Mouse (Mus musculus) liver, adult 2 months (tissue): ENCODE results near the gene Med29. TPM values are rescaled to one million over a fixed set of nuclear protein-coding genes. Genes with fewer than 3 reads are reported as not detected.

Experiments
- DNase-seq: peaks from one replicate; pipeline ENCODE4 v3.0.0-alpha.2; 2011; ENCODE audit warnings: low read depth, low spot score; ENCODE audit errors: extremely low read depth
- H3K27ac ChIP-seq: fragments of 200-500 bp; replicated peaks from 2 replicates; pipeline ENCODE4 v1.5.1; 2012; ENCODE audit warnings: low read depth, mild to moderate bottlenecking, control low read depth, inconsistent platforms, low read length; ENCODE audit not compliant: insufficient read depth
- H3K27me3 ChIP-seq: fragments of 200-500 bp; 2 replicates; pipeline ENCODE4 v1.6.1; 2012; ENCODE audit warnings: mild to moderate bottlenecking, moderate library complexity, low read length, inconsistent platforms; ENCODE audit not compliant: control insufficient read depth, insufficient read depth
- H3K36me3 ChIP-seq: fragments of 200-500 bp; 2 replicates; pipeline ENCODE4 v1.6.1; 2012; ENCODE audit warnings: low read length, inconsistent platforms; ENCODE audit not compliant: control insufficient read depth, insufficient read depth
- H3K4me1 ChIP-seq: fragments of 200-500 bp; 2 replicates; pipeline ENCODE4 v1.6.1; 2011; ENCODE audit warnings: low read length; ENCODE audit not compliant: control insufficient read depth, insufficient read depth
- H3K4me3 ChIP-seq: fragments of 200-500 bp; 2 replicates; pipeline ENCODE4 v1.5.1; 2011; ENCODE audit warnings: low read depth, mild to moderate bottlenecking, control low read depth, low read length, moderate library complexity; ENCODE audit not compliant: insufficient read depth
- H3K79me2 ChIP-seq: fragments of 200-500 bp; 2 replicates; pipeline ENCODE4 v1.6.1; 2012; ENCODE audit warnings: inconsistent platforms, mild to moderate bottlenecking, low read length, moderate library complexity; ENCODE audit not compliant: control insufficient read depth, insufficient read depth
- H3K9ac ChIP-seq: fragments of 200-500 bp; 2 replicates; pipeline ENCODE4 v1.6.1; 2012; ENCODE audit warnings: low read depth, mild to moderate bottlenecking, control low read depth, inconsistent platforms, low read length
- CTCF ChIP-seq: fragments of 200-500 bp; IDR thresholded peaks from 2 replicates; pipeline ENCODE4 v1.5.1; 2011; ENCODE audit warnings: low read depth, low read length, control low read depth
- POLR2A ChIP-seq: fragments of 200-500 bp; IDR thresholded peaks from 2 replicates; pipeline ENCODE4 v1.6.1; 2011; ENCODE audit warnings: low read length, control low read depth; ENCODE audit not compliant: insufficient read depth; ENCODE audit errors: extremely low read depth
- WGBS: fragments of 180-500 bp; shearing (Covaris S2); methylation state at CpG from one replicate; pipeline ENCODE4 v1.1.7; 2018; 5-methylcytosine and 5-hydroxymethylcytosine counted together
- polyA plus RNA-seq: library from polyadenylated mRNA; depleted of rRNA; stranded (reverse); fragments of >200 nt; gene quantifications from 2 replicates; pipeline ENCODE4 v1.2.3, GENCODE M21; 2012
- total RNA-seq: library from RNA; depleted of rRNA; stranded (reverse); fragments of >200 nt; gene quantifications from 2 replicates; pipeline ENCODE4 v1.2.3, GENCODE M21; 2014

Gene Med29
- total and polyA plus RNA-seq, 2 experiments: 13.4 to 49.2 TPM

DNA sequence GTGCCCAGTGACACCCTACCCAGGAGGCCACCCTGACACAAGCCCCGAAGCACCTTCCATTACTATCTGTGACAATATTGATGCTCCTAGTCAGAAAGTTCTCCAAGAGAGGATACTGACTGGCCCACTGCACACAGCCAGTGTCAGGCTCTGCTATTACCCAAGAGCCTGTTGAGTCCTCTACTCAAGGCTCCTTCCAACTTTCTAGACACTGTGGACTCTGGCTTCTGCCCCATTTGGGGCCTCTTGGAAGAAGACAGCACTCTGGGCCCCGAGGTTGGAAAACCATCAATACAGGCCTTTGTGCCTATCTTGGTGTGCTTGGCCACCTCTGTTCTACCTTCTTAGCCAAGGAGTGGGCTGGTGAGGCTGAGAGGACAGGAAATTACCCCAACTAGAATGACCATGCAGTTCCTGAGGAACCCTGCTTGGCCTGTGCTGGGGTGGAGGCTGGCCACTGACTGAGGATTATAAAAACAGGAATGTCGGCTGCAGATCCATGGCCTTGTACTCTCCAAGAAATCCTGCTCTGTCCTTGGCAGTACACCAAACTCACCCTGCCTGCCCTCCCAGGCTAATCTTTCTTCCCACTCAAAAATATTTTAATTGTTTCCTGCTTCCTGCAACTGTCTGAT, 18.4 kb upstream of the Med29 start:
- peak; percentile 42 for DNase-seq
- peak overlapping the region; percentile 44 for H3K27ac ChIP-seq
- H3K27me3 ChIP-seq: no peaks in the 10 kb centered on the region
- TF ChIP-seq CTCF (no peak), POLR2A (no peak)
- 65% methylated on average over 3 of the region's 3 CpGs for WGBS
- peaks cover 24% of the 10 kb centered on the region for H3K36me3 ChIP-seq
- no peaks in the 10 kb centered on the region for H3K79me2 ChIP-seq
- H3K9ac ChIP-seq: no peak overlapping the region
- H3K4me1 ChIP-seq: no peaks in the 10 kb centered on the region
- no peak overlapping the region for H3K4me3 ChIP-seq

DNA sequence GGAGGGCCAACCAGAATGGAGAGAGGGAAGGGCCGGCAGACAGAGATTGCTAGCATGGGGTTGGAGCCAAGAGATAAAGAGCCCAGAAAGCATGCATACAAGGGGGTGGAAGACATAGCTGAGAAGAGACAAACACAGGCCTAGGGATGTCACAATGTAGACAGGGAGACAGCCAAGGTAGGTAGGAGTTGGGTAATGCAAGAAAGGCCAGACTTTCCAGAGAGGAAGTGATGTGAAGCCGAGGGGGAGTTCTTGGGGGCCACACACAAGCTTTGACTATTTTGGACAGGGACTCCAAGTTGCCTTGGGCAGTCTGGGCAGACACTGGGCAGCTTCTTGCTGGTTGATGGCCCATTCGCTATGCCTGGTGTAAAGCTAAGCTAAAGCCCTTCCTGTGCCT, 9.4 kb upstream of the Med29 start:
- Histone ChIP-seq H3K36me3 (peaks cover 42% of the 10 kb centered on the region), H3K27me3 (no peaks in the 10 kb centered on the region)
- 65% methylated on average over 3 of the region's 3 CpGs for WGBS

DNA sequence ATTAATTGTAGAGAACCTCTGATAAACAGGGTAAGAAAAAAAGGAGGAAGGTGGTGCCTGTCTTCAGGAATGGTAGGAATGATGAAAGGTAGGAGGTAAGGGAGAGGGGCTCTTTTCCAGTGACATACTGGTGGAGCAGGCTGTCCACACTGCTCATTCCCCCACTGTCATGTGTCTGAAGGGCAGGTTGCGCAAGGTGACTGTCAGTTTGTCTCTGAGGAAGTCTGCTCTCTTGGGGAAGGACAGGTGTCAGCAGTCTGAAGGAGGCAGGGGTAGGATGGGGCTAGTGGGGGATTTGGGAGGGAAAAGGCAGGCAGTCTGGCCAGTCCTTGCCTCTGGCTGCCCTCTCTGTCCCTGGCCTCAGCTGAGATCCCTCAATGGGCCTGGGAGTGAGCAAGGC, 8.5 kb upstream of the Med29 start:
- H3K4me1 ChIP-seq: no peaks in the 10 kb centered on the region
- 88% methylated on average over 1 of the region's 1 CpGs for WGBS
- H3K4me3 ChIP-seq: no peak overlapping the region
- TF ChIP-seq CTCF (no peak), POLR2A (no peak)
- no peak overlapping the region for H3K27ac ChIP-seq
- H3K9ac ChIP-seq: no peak overlapping the region
- no peaks in the 10 kb centered on the region for H3K79me2 ChIP-seq
- no peak for DNase-seq
- H3K36me3 ChIP-seq: peaks cover 48% of the 10 kb centered on the region
- H3K27me3 ChIP-seq: no peaks in the 10 kb centered on the region

More for the DNA sequence above, 9.4 kb upstream of the Med29 start:
- Histone ChIP-seq H3K27ac (no peak overlapping the region), H3K9ac (no peak overlapping the region), H3K4me3 (no peak overlapping the region), H3K4me1 (no peaks in the 10 kb centered on the region), H3K79me2 (no peaks in the 10 kb centered on the region)
- TF ChIP-seq POLR2A (no peak), CTCF (no peak)
- DNase-seq: no peak

DNA sequence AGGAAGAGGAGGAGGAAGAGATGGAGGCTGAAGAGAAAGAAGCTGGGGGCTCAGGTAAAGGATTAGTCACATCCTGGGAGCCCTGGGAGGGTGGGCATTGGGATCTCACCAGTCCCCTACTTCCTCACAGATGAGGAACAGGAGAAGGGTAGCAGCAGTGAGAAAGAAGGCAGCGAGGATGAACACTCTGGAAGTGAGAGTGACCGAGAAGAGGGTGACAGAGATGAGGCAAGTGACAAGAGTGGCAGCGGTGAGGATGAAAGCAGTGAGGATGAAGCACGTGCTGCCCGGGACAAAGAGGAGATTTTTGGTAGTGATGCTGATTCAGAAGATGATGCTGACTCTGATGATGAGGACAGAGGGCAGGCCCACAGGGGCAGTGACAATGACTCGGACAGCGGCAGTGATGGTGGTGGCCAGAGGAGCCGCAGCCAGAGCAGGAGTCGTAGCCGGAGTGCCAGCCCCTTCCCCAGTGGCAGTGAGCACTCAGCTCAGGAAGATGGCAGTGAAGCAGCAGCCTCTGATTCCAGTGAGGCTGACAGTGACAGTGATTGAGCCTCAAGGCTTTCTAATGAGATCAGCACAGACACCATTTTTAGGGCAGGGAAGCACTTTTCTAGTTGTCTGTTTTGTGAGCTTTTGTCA, 6.3 kb upstream of the Med29 start:
- no peak overlapping the region for H3K27ac ChIP-seq
- H3K4me1 ChIP-seq: peaks cover under 1% of the 10 kb centered on the region
- no peak for DNase-seq
- no peak overlapping the region for H3K4me3 ChIP-seq
- H3K9ac ChIP-seq: no peak overlapping the region
- TF ChIP-seq POLR2A: no peak
- TF ChIP-seq CTCF: no peak
- WGBS: 94% methylated on average over 10 of the region's 10 CpGs
- peaks cover 40% of the 10 kb centered on the region for H3K36me3 ChIP-seq
- H3K27me3 ChIP-seq: no peaks in the 10 kb centered on the region
- H3K79me2 ChIP-seq: 0 out of 2 replicates have a peak, but pooled peaks cover under 1% of the 10 kb centered on the region

DNA sequence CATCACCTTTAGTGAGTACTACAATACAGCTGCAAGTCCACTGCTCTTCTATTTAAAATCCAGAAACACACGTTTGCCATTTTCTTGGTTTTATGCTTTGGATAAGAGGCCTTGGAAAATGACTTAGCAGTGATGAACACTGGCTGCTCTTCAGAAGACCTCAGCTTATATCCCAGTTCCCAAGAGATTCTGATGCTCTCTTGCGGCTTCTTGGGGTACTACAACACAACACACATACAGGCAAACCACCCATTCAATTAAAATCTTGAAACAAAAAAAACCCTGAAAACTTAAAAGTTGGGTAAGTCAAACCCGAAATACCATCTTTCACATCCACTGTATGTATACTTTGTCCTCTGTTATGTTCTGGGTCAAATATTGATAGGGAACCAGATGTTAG, 5.5 kb upstream of the Med29 start:
- no peak overlapping the region for H3K27ac ChIP-seq
- no peak for DNase-seq
- H3K36me3 ChIP-seq: peaks cover 37% of the 10 kb centered on the region
- H3K9ac ChIP-seq: no peak overlapping the region
- no peak for TF ChIP-seq CTCF
- TF ChIP-seq POLR2A: no peak
- no peaks in the 10 kb centered on the region for H3K27me3 ChIP-seq
- H3K4me1 ChIP-seq: peaks cover 6% of the 10 kb centered on the region
- H3K79me2 ChIP-seq: peaks cover 8% of the 10 kb centered on the region; the same call in 1 of the 2 replicates
- WGBS: 73% methylated on average over 3 of the region's 3 CpGs
- H3K4me3 ChIP-seq: no peak overlapping the region

DNA sequence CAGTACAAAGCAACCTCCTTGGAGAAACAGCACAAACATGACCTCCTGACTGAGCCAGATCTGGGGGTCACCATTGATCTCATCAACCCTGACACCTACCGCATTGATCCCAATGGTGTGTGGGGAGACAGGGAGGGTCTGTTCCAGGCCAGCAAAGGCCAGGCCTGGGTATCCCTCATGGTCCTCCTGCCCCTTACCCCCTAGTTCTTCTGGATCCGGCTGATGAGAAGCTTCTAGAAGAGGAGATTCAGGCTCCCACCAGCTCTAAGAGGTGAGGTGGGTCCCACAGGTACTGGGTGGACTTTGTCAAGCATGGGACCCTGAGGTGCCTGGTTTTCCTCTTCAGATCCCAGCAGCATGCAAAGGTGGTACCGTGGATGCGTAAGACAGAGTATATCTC, 2.9 kb upstream of the Med29 start:
- H3K36me3 ChIP-seq: peaks cover 36% of the 10 kb centered on the region
- WGBS: 90% methylated on average over 4 of the region's 4 CpGs
- no peak overlapping the region for H3K4me3 ChIP-seq
- H3K27ac ChIP-seq: no peak overlapping the region
- no peak for TF ChIP-seq CTCF
- no peak for TF ChIP-seq POLR2A
- DNase-seq: no peak
- H3K9ac ChIP-seq: no peak overlapping the region
- H3K79me2 ChIP-seq: peaks cover 11% of the 10 kb centered on the region; the same call in 1 of the 2 replicates
- no peaks in the 10 kb centered on the region for H3K27me3 ChIP-seq
- peaks cover 11% of the 10 kb centered on the region for H3K4me1 ChIP-seq
